20 mouse cellular contexts compared by ENCODE assay signal in the genomic region with DNA sequence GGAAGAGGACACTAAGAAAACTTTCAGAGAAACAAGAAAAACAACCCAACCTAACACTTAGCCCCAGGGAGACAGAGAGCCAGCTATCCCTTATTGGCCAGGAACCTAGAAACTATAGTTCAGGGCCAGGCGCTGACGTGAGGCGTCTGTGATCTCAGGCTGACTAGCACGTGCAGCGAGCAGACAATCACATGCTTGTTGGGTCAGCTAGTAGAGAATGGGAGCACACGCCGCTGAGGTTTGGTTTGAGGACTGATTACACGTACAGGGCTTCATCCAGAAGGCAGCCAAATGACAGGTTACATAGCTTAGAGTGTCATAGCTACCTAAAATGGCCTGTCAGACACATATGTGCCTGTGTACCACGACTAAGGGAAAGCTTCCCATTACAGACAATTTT.
"Had no signal": no experiment of that assay in that cellular context is flagged by ENCODE, and none has a peak within 500 bp of the region (broad histone marks: within the 10 kb centered on the region; RNA-seq: fewer than 3 reads in every experiment).

No protein-coding gene starts in this region.

- H3K9me3 ChIP-seq: limb, embryonic 10.5 days; limb, embryonic 13.5 days; liver, embryonic 12.5 days; liver, embryonic 15.5 days; lung, embryonic 15.5 days; megakaryocyte, embryonic 14.5 days; midbrain, embryonic 12.5 days had no signal

- H3K36me3 ChIP-seq: limb, embryonic 10.5 days; limb, embryonic 13.5 days; liver, embryonic 12.5 days; liver, embryonic 15.5 days; lung, embryonic 15.5 days; midbrain, embryonic 12.5 days had no signal

- H3K9ac ChIP-seq: limb, embryonic 13.5 days; liver, embryonic 12.5 days; liver, embryonic 15.5 days; lung, embryonic 15.5 days; midbrain, embryonic 12.5 days had no signal

- H3K4me3 ChIP-seq: layer of hippocampus, adult 2 months; limb, embryonic 10.5 days; limb, embryonic 13.5 days; liver, embryonic 12.5 days; liver, embryonic 15.5 days; lung, embryonic 15.5 days; megakaryocyte, embryonic 14.5 days; midbrain, embryonic 12.5 days had no signal

- H3K27me3 ChIP-seq: limb, embryonic 13.5 days; liver, embryonic 12.5 days; liver, embryonic 15.5 days; lung, embryonic 15.5 days had no signal

- H3K27ac ChIP-seq: kidney, postnatal 0 days; layer of hippocampus, adult 2 months; limb, embryonic 10.5 days; limb, embryonic 13.5 days; liver, embryonic 12.5 days; liver, embryonic 15.5 days; lung, embryonic 15.5 days; midbrain, embryonic 12.5 days had no signal

- ATAC-seq: liver, embryonic 12.5 days; midbrain, embryonic 16.5 days had no signal

- DNase-seq: kidney, adult 2 months; kidney, postnatal 25 days; layer of hippocampus, adult 9-11 months; liver; lung, adult 18-20 months; lung, postnatal 10 days; lung, postnatal 36 days; thymus, adult 18-20 months; thymus, postnatal 14 days; thymus, postnatal 4 days had no signal

- H3K4me2 ChIP-seq: limb, embryonic 13.5 days; liver, embryonic 12.5 days; liver, embryonic 15.5 days; lung, embryonic 15.5 days had no signal

- H3K4me1 ChIP-seq: limb, embryonic 10.5 days; limb, embryonic 13.5 days; liver, embryonic 12.5 days; liver, embryonic 15.5 days; lung, embryonic 15.5 days had no signal
